Mouse (Mus musculus) heart, embryonic 13.5 days (tissue): ENCODE measurements at regions not wholly inside any gene's neighbourhood (a gene's known extent, or its start where the extent isn't known, plus 50 kb on each side); places are given as distances from the start of the nearest gene placed in this dataset.

ENCODE experiments used
- ATAC-seq: fragments of 200-750 bp; cut with Nextera tagmentation; 2 replicates; pipeline ENCODE4 v1.8.0; 2017; ENCODE audit warnings: moderate TSS enrichment; ENCODE audit not compliant: insufficient number of reproducible peaks, low FRiP score, low TSS enrichment; ENCODE audit errors: extremely low read depth
- H3K27ac ChIP-seq: fragments of 300-500 bp; sonication (generic); replicated peaks from 2 replicates; pipeline ENCODE4 v1.5.1; 2015; ENCODE audit warnings: moderate library complexity, mild to moderate bottlenecking, inconsistent platforms
- H3K27me3 ChIP-seq: fragments of 300-500 bp; sonication (generic); replicated peaks from 2 replicates; pipeline ENCODE4 v1.6.1; 2015; ENCODE audit warnings: mild to moderate bottlenecking, inconsistent platforms
- H3K36me3 ChIP-seq: fragments of 300-500 bp; sonication (generic); 2 replicates; pipeline ENCODE4 v1.6.1; 2015; ENCODE audit warnings: mild to moderate bottlenecking, inconsistent platforms
- H3K4me1 ChIP-seq: fragments of 300-500 bp; sonication (generic); 2 replicates; pipeline ENCODE4 v1.6.1; 2015; ENCODE audit warnings: inconsistent platforms
- H3K4me2 ChIP-seq: fragments of 300-500 bp; sonication (generic); 2 replicates; pipeline ENCODE4 v1.6.1; 2015; ENCODE audit warnings: inconsistent platforms, mild to moderate bottlenecking, moderate library complexity
- H3K4me3 ChIP-seq: fragments of 300-500 bp; sonication (generic); 2 replicates; pipeline ENCODE4 v1.5.1; 2015; ENCODE audit warnings: moderate library complexity, mild to moderate bottlenecking, inconsistent platforms
- H3K9ac ChIP-seq: fragments of 300-500 bp; sonication (generic); 2 replicates; pipeline ENCODE4 v1.6.1; 2015; ENCODE audit warnings: inconsistent platforms, mild to moderate bottlenecking, moderate library complexity
- H3K9me3 ChIP-seq: fragments of 300-500 bp; sonication (generic); 2 replicates; pipeline ENCODE4 v1.6.1; 2016; ENCODE audit warnings: inconsistent platforms
- WGBS: fragments of 180-500 bp; shearing (Covaris S2); methylation state at CpG from one replicate; pipeline ENCODE4 v1.1.7; 2015; ENCODE audit warnings: mixed read lengths; 5-methylcytosine and 5-hydroxymethylcytosine counted together

DNA sequence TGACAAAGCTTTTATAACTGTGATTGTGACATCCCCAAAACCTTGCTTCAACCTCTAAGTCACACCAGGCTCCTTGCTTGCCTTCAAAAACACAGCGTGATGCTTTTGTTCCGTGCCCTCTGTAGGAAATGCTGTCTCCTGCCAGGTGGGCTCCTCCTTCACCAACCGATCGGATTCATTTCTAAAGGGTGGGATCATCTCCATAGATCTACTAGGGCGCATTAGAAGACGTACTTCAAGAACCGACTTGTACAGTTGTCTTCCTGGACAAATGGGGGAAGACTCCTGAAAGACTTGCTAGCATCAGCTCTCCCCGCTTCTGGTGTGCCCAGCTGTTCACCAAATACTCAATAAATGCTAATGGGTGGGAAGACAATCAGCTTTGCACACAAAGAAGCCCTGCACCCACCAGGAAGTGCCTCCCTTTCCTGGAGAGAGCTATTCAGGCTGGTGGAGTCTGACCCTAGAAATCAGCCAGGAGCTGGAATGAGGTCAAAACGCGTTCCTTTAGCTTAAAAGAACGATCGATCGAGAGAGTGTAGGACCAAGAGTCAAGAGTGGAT lies 53.0 kb downstream of the Hoxa1 start:
- Histone ChIP-seq H3K9ac (no peak overlapping the region), H3K4me2 (0 out of 2 replicates have a peak overlapping the region, but pooled peaks have one; percentile 8)
- WGBS = 40% methylated on average over 13 of the region's 13 CpGs

DNA sequence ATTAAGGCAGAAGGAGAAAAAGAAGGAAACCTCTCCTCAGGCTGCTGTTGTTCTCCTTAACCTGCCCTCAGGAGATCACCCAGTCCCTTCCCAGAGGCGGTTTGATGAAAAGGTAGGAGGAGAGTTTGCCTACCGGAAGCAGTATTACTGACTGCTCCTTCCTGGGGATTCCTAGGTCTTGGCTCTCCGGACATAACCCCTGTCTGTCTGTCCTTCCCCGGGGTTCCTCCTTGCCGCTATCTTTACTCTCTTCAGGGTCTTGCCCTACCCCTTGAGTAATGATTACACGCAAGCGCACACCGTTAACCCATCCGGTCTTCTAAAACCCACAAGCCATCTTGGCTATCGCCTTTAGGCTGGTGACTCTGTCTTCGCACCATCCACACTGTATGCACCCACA lies 54.0 kb downstream of the Hoxa1 start:
- Histone ChIP-seq H3K9me3 (no peaks in the 10 kb centered on the region), H3K4me3 (no peak overlapping the region), H3K36me3 (no peaks in the 10 kb centered on the region), H3K27me3 (peaks cover 62% of the 10 kb centered on the region), H3K4me2 (no peak overlapping the region), H3K27ac (no peak overlapping the region), H3K9ac (no peak overlapping the region), H3K4me1 (no peaks in the 10 kb centered on the region)
- 84% methylated on average over 11 of the region's 11 CpGs for WGBS
- ATAC-seq = no peak

More for the DNA sequence above, 53.0 kb downstream of the Hoxa1 start:
- no peak overlapping the region for H3K4me3 ChIP-seq
- no peaks in the 10 kb centered on the region for H3K36me3 ChIP-seq
- H3K27me3 ChIP-seq = peaks cover 61% of the 10 kb centered on the region
- H3K9me3 ChIP-seq = no peaks in the 10 kb centered on the region
- no peak overlapping the region for H3K27ac ChIP-seq
- H3K4me1 ChIP-seq = no peaks in the 10 kb centered on the region
- ATAC-seq = no peak

DNA sequence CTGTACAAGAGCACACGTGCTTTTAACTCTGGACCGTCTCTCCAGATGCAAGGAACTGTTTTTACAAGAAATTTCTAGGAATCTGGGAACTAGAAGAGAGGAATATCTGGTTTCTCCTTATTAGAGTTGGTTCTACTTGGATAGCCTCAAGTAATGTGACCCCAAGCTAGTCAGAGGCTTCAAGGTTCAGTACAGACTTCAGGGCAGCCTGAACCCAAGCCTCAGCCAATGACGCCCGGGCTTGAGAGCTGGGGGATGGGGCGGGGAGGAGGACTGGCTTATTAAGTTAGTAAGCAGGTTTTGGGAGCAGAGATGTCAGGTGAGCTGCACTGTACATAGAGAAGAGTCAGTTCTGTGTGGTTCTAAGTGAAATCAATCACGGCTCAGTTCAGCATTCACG lies 54.5 kb downstream of the Hoxa1 start:
- Histone ChIP-seq H3K27me3 (peaks cover 64% of the 10 kb centered on the region), H3K9me3 (no peaks in the 10 kb centered on the region), H3K4me1 (no peaks in the 10 kb centered on the region), H3K9ac (no peak overlapping the region), H3K27ac (no peak overlapping the region), H3K4me2 (no peak overlapping the region), H3K36me3 (no peaks in the 10 kb centered on the region), H3K4me3 (no peak overlapping the region)
- WGBS = 80% methylated on average over 7 of the region's 7 CpGs
- no peak for ATAC-seq

DNA sequence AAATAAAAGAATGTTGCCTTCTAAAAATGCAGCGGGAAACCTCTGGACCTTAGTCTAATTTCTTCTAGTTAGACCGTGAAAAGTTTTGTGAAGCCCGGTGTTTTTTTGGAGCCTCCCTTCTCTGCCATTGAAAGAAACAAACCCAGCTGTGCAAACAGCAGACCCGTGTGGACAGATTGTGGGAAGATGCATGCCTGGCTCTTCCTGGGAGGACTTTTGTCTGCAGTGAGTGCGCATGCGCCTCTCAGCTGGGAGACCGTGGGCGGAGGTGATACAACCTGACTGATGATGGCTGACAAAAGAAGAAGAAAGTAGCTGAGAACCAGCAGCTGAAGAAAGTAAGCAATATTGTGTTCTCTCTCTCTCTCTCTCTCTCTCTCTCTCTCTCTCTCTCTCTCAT lies 55.4 kb downstream of the Hoxa1 start:
- H3K4me2 ChIP-seq = no peak overlapping the region
- H3K4me1 ChIP-seq = no peaks in the 10 kb centered on the region
- H3K27me3 ChIP-seq = peaks cover 64% of the 10 kb centered on the region
- no peak overlapping the region for H3K9ac ChIP-seq
- no peaks in the 10 kb centered on the region for H3K9me3 ChIP-seq
- WGBS = 53% methylated on average over 8 of the region's 8 CpGs
- H3K36me3 ChIP-seq = no peaks in the 10 kb centered on the region
- H3K4me3 ChIP-seq = no peak overlapping the region
- ATAC-seq = no peak
- H3K27ac ChIP-seq = no peak overlapping the region

DNA sequence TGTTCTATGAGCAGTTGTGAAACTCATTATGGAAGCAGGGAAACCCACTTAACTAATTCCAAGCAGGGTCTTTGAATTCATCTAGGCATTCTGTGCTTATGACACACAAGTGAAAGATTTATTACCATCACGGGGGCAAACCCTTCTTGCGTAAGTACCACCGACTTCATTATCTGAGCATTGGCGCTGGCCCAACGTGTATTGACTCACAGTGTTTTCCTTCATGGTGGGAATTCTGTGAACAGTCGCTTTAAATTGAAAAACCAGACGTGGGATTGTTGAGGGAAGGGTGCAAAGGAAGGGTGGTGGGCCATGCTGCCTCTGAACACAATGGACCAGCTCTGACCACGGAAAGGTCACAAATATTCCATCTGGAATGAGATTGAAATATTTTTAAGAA lies 55.9 kb downstream of the Hoxa1 start:
- Histone ChIP-seq H3K4me2 (no peak overlapping the region), H3K4me3 (no peak overlapping the region), H3K9ac (no peak overlapping the region), H3K36me3 (no peaks in the 10 kb centered on the region), H3K9me3 (no peaks in the 10 kb centered on the region), H3K4me1 (no peaks in the 10 kb centered on the region), H3K27me3 (peaks cover 60% of the 10 kb centered on the region), H3K27ac (no peak overlapping the region)
- no peak for ATAC-seq
- WGBS = 57% methylated on average over 8 of the region's 8 CpGs

DNA sequence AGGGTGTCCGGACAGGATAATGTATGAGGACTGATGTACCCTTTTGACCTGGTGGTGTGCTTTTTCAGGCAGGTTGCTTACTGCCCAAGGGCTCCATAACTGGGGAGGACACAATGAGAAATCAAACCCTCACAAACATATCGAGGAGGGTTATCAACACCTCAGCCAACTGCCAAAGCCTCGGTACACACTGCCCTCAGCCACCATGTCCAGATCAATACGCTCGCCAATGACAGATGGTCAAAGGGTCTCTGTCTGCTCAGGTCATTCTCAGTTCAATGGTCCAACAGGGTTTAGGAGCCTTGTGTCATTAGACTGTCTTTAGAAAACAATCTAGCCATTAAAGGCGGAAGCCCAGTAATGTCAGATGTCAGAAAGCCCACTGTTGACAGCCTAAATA lies 56.9 kb downstream of the Hoxa1 start:
- Histone ChIP-seq H3K4me3 (no peak overlapping the region), H3K9me3 (no peaks in the 10 kb centered on the region), H3K27me3 (peaks cover 57% of the 10 kb centered on the region), H3K4me1 (no peaks in the 10 kb centered on the region), H3K4me2 (no peak overlapping the region), H3K27ac (no peak overlapping the region), H3K9ac (no peak overlapping the region), H3K36me3 (no peaks in the 10 kb centered on the region)
- ATAC-seq = no peak
- 70% methylated on average over 6 of the region's 6 CpGs for WGBS

DNA sequence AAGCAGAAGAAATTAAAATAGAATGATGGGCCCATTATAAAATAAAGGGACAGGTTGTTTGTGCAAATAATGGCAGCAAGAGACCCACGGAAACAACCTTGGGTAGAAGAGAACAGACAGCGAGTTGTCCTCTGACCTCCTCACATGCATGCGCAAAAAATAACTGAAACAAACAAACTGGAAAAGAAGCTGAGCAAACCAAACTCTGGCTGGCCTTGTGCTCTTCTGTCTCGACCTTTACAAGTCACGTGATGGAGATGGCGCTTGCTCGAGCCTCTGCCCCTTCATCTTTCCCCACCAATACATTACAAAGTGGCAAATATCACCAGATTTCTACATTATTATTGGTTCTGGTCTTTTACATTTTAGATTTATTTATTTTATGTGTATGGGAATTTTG lies 59.3 kb downstream of the Hoxa1 start:
- no peaks in the 10 kb centered on the region for H3K36me3 ChIP-seq
- H3K4me3 ChIP-seq = no peak overlapping the region
- no peak overlapping the region for H3K4me2 ChIP-seq
- no peaks in the 10 kb centered on the region for H3K9me3 ChIP-seq
- peaks cover 53% of the 10 kb centered on the region for H3K27me3 ChIP-seq
- ATAC-seq = no peak
- WGBS = 85% methylated on average over 7 of the region's 7 CpGs
- no peak overlapping the region for H3K27ac ChIP-seq
- no peak overlapping the region for H3K9ac ChIP-seq
- no peaks in the 10 kb centered on the region for H3K4me1 ChIP-seq

DNA sequence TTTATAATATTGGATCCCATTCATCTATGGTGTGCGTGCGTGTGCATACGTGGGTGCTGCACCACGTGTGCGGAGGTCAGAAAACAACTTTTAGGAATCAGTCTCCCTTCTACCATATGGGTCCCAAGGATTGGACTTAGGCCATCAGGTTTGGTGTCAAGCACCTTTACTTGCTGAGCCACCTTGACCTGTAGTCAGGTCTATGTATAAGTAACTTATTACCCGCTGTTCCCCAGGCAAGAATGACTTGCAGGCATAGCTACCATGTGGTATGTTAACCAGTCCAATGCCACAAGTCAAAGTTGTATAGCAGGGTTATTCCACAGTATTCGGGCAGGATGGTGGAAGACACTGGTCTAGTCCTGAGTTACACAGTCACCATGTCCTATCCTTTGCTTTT lies 62.5 kb downstream of the Hoxa1 start:
- no peak overlapping the region for H3K27ac ChIP-seq
- no peaks in the 10 kb centered on the region for H3K4me1 ChIP-seq
- ATAC-seq = no peak
- no peak overlapping the region for H3K4me3 ChIP-seq
- no peaks in the 10 kb centered on the region for H3K36me3 ChIP-seq
- H3K27me3 ChIP-seq = peaks cover 42% of the 10 kb centered on the region
- WGBS = 86% methylated on average over 7 of the region's 7 CpGs
- no peaks in the 10 kb centered on the region for H3K9me3 ChIP-seq
- no peak overlapping the region for H3K9ac ChIP-seq
- H3K4me2 ChIP-seq = no peak overlapping the region

DNA sequence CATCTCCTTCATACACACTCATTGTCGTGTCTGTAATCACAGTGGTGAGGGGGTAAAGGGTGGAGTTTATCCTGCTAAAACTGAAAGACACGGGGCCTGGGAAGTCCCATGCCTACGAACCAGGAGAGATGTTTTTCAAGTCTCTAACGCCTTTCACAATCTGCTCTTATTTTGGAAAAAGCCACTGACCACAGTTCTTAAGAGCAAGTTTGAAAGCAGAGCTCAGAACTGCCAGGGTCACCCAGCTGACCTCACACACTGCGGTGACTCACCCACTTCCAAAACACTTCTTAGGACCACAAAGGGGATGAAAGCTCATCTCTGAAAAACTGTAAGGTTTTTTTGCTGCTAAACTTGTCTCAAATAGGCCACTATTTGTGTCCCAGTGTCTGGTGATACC lies 66.7 kb downstream of the Hoxa1 start:
- ATAC-seq = no peak
- H3K9me3 ChIP-seq = no peaks in the 10 kb centered on the region
- 32% methylated on average over 5 of the region's 5 CpGs for WGBS
- H3K27ac ChIP-seq = no peak overlapping the region
- H3K27me3 ChIP-seq = peaks cover 69% of the 10 kb centered on the region
- peaks cover under 1% of the 10 kb centered on the region for H3K4me1 ChIP-seq
- no peak overlapping the region for H3K4me3 ChIP-seq
- no peak overlapping the region for H3K4me2 ChIP-seq
- H3K9ac ChIP-seq = no peak overlapping the region
- no peaks in the 10 kb centered on the region for H3K36me3 ChIP-seq

DNA sequence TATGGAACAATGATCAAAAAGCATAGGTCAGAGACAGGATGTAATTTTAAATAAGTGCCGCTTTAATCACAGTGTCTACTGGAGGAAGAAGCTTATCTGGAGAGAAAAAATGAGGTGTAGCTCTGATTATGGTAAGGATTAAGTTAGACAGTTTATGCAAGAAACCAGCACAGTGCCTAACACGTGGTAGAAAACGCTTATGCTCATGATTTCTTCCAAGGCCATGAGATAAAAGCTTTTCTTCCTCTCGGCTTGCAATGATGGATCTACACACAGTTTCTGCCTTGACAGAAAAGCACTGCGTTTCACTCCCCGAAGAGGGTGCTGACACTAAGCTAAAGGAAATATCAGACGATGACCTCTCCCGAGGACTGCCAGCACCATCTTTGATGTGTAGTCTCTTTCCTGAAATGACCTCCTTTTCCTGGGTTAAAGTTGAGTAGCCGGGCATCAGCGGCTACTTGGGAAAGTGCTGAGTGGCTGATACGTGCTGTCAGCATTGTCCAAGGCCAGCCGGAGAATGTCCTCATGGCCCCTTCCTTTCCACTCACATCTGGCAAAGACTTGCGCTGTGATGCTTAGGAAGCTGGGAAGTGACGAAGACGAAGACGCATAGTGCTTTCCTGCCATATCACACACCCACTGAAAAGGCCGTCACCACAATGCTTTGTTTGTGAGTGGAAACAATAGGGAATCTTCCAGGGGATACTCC lies 72.0 kb downstream of the Hoxa1 start:
- 13% methylated on average over 17 of the region's 17 CpGs for WGBS
- Histone ChIP-seq H3K9me3 (no peaks in the 10 kb centered on the region), H3K9ac (no peak overlapping the region), H3K27me3 (peaks cover 79% of the 10 kb centered on the region), H3K4me3 (no peak overlapping the region), H3K4me2 (peak overlapping the region; percentile 44), H3K36me3 (no peaks in the 10 kb centered on the region), H3K4me1 (peaks cover 11% of the 10 kb centered on the region), H3K27ac (no peak overlapping the region)
- ATAC-seq = 0 out of 2 replicates have a peak, but pooled peaks have one; percentile 61

DNA sequence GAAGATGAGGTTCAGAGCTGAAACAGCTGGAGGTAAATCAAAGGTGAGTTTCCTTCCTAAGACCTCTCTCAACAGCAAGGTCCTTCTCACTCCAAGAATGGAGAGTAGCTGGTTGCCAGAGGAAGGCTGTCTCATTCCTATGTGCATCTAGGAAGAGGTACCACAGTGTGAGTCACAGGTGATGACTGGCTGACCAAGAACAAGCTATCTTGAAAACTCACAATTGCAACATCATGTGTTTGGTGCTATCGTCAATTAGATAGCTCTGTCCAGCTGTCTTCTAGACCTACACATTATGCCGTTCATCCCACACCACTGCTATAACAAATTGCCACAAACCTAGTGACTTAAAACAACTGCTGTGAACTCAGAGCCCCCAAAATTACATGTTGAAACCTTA lies 72.3 kb upstream of the Skap2 start:
- Histone ChIP-seq H3K27me3 (peaks cover 82% of the 10 kb centered on the region), H3K36me3 (no peaks in the 10 kb centered on the region), H3K4me2 (no peak overlapping the region)

DNA sequence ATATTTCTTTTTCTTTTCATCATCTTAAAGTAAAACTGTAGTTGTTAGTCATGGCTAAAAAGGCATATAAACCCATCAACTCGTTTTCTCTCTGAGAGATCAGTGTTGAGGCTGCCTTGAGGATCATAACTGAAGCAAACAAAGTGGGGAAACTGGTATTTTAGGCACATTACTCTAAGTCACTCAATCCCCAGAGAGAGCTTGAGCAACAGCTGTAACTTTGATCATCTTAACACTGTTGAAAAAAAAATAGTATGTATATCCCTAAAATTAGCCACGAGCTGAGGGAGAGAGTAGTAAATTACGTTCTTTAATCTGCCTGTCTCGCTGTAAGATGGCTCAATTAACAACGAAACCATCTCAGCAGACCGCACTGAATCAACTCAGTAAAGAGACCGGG lies 67.2 kb upstream of the Skap2 start:
- no peak for ATAC-seq
- WGBS = 47% methylated on average over 7 of the region's 7 CpGs
- peaks cover 5% of the 10 kb centered on the region; the same call in 1 of the 2 replicates for H3K4me1 ChIP-seq
- H3K9me3 ChIP-seq = 0 out of 2 replicates have a peak, but pooled peaks cover under 1% of the 10 kb centered on the region
- no peak overlapping the region for H3K9ac ChIP-seq
- no peak overlapping the region for H3K4me3 ChIP-seq
- peaks cover 89% of the 10 kb centered on the region for H3K27me3 ChIP-seq
- H3K27ac ChIP-seq = no peak overlapping the region
- H3K36me3 ChIP-seq = no peaks in the 10 kb centered on the region
- no peak overlapping the region; the same call in 1 of the 2 replicates for H3K4me2 ChIP-seq

More for the DNA sequence above, 72.3 kb upstream of the Skap2 start:
- Histone ChIP-seq H3K9me3 (no peaks in the 10 kb centered on the region), H3K4me1 (peaks cover 11% of the 10 kb centered on the region), H3K27ac (no peak overlapping the region), H3K9ac (no peak overlapping the region), H3K4me3 (no peak overlapping the region)
- 83% methylated on average over 2 of the region's 2 CpGs for WGBS
- ATAC-seq = no peak
